Mouse (Mus musculus) Muller cell, postnatal 12 days (primary cell): ENCODE results near the gene Apba1.
A peak's percentile ranks its signal among the peaks of the same experiment; 100 is the strongest.

ENCODE experiments used
- DNase-seq: peaks from one replicate; pipeline ENCODE4 v3.0.0-alpha.2; 2015; ENCODE audit errors: inconsistent ontology term

The Apba1 gene

DNA sequence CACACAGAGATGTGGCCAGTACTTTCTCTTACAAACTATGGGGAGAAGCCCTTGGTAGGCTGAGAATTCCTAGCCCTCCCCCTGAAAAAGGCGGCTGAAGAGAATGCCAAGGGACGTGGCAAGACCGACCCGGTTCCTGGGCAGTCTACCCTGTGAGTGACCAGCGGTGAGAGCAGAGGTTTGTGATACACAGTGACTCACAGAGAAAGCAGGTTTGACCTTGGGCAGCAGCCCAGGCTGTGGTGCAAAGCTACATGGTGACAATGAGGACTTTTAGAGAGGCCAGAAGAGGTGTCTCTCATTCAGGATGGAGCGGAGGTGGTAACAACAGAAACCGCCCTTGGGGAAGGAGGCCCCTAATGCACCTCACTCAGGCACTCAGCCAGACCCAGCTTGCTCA is 212.7 kb downstream of the Apba1 start:
- peak; percentile 51 for DNase-seq

DNA sequence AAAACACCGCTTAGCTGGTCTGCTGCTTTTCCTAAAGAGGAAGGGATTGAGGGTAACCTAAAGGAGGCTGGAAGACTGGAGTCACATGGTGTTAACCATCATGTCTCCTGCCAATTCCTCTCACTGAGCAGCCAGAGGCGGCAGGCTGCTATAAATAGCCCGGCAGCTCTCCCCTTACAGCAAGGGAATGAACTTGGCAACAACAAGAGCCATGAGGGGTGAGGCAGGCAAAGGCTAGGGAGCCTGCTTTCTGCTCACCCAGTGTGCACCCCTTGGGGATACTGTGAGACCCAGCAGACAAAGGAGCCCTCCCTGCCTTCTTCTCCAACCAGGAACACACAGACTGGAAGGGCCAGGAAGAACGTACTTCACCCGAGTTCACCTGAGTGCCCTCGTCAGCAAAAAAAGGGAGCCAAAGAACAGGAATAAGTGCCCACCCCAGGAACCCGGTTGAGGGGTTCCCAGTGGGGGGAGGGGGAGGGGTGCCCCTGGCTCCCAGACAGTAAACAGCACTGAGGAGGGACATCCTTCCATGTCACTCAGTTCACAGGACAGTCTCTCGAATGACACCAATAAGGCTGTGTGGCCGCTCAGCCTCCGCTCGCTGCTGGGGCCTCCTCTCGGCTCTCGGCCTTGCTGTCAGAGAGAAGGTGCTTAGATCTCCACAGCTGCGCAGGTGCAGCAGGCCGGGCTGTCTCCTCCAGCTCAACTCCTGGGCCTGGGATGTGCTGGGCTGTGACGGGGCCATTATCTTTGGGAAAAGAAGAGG is 214.4 kb downstream of the Apba1 start:
- DNase-seq: peak; percentile 59

DNA sequence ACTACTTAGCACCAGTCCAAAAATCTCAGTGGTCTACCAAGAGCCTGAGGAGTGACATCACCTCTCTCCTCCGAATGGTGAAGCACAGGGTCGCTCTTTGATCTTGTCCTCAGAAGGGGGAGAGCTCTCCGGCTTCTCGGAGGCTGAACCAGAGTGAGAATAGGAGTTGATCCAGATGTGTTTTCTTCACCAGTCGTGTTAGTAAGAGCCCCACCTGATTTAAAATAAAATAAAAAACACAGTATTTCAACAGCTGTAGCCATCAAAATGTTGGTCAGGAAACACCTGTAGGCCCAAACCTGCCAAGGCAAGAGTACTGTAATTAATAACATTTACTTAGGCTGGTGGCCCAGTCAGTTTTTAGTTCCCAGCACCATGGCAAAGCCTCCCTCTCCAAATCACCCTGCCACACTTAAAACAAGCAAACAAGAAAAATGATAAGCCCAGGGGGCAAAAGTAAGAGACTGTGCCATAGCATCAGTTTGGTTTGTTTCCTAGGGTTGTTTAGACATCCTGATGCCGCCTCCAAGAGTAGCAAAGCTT is 219.3 kb downstream of the Apba1 start:
- no peak for DNase-seq

DNA sequence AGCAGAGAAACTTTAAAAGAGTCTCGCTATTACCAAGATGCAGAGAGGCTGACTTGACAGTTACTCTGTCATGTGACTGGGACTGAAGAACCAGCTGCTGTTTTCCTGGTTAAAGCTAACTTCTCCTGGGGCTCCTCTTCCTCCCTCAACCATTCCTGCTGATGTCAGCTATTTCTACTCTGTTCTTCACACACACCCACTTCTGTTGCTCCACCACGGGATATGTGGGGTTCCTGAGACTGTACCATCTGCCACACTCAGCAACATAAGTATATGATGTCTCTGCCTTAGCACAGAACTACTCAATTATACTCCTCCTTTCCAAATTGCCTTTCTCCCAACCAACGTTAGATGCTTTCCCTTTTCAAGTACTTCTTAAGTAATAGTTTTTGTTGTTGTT is 221.9 kb downstream of the Apba1 start:
- no peak for DNase-seq

DNA sequence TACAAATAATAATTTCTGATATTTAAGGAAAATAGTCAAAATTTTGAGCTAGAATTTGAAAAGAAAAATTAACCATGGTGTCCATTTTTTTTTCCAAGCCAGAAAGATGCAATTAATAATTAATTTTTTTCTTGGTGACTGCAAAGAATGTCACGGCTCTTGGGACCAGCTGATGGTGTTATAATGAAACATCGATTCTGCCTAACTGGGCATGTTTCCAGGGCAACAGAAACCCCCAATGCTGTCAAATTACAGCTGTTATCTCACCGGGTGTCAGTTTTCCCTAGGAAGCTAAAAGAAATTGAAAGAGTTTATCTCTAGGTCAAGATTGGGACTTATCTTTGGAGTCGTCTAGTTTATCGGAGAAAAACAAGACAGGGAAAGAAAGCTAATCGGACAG is 225.5 kb downstream of the Apba1 start:
- no peak for DNase-seq

DNA sequence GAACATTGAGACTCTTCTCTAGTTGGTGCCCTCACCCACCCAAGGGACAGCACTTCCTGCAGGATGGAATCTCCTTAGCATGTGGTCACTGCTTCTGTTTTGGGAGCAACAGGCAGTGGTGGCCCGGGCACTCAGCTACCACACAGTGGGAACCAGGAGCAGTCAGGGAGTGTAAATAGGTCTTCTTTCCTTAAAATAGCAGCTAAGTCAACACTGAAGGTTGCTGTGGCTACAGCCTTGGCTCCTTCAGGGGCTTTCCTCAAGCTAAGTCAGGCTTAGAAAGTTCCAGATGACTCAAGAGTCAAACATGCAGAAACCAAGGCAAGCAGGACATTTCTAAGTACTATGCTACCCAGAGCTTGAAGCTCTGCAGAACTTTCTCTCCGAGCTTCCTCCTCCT is 228.6 kb downstream of the Apba1 start:
- peak; percentile 64 for DNase-seq

DNA sequence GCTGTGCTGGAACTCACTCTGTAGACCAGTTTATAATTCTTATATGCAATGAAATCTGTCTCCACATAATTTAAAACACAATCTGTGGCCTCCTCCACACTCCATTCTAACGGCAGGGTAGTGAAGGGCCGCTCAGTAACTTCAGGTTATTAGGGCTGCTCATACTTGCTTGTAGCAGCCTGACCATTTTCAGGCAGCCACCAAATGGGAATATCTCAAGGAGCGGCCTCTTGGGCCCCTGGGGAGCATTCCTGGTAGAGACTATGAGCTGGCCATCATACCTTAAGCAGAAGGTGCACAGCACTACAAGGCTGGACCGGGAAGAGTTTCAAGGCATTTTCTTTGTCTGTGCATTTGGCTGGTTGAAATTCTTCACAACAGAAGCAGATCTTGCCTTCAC is 229.5 kb downstream of the Apba1 start:
- no peak for DNase-seq

DNA sequence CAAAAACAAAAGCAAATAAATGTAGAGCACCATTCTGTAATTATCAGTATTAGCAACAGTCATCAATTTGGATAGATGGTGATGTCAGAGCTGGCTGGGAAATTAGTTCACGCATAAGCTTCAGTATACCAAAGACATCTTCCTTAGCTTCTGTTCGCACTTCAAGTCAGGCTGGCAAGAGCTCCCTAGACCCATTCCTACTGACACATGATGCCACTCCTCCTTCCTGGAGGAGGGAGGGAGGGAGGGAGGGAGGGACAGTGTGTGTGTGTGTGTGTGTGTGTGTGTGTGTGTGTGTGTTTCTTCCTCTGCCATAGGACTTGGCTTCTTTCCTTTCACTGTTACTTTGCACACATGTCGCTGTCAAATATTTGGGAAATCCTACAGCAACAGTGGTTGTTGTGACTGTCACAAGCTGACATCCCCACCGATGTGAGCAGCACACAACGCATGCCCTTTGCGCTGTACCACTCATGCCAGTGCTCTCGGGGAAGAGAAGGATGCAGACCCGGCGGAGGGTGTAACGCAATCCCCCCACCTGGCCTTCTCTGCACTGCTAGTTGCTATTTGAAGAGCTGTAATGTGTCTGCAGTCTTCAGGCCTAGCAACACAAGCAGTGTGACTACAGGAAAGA is 237.2 kb downstream of the Apba1 start:
- no peak for DNase-seq
